Mouse (Mus musculus) ES-Bruce4 (cell line): ENCODE results near the gene Twist2.

Experiments
- CTCF ChIP-seq: IDR thresholded peaks from one replicate; pipeline ENCODE4 v1.8.1; 2011; ENCODE audit warnings: low read depth, low read length
- EP300 ChIP-seq: IDR thresholded peaks from 2 replicates; pipeline ENCODE4 v1.6.1; 2011; ENCODE audit warnings: low read depth, low read length; ENCODE audit not compliant: insufficient read depth

DNA sequence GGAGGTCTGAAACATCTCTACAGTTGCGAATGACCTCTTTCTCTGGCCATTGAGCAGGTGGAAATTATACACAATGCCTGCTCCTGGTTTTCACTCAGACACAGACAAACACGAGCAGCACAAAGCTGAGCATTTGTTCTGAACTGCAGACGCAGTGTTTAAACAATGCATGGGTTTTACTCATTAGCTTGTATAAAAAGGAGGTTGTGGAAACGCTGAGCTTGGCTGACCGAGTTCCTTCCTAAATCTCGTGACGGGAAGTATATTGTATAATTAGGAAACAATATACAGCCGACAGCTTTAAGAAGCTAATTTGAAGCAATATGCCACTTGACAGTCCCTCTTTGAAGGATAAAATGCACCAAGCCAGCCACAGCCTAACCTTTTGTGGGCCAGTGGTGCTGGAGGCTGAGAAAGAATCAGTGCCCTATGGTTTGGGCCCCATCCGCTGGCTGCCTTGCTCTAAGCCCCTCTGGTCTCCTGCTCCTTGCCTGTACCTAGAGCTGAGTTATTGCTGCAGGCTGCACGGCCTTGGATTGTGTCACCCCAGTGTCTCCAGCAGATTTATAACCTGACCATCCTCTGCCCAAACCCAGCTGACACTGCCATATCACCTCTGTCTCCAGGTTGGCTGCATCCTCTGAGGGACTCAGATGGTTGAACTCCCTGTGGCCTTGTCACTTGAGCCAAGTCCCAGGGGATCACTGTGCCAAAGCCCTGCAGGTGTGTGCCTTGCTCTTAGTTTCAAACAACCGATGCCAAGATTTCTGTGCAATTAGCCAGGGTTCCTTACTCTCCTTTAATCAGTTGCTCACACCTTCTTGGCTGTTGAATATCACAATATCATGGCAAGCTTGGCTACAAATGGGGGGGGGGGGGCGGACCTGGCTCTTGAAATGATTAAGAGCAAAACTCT is 42.4 kb upstream of the Twist2 start:
- no peak for TF ChIP-seq EP300
- TF ChIP-seq CTCF, result no peak
